In the genomic region with DNA sequence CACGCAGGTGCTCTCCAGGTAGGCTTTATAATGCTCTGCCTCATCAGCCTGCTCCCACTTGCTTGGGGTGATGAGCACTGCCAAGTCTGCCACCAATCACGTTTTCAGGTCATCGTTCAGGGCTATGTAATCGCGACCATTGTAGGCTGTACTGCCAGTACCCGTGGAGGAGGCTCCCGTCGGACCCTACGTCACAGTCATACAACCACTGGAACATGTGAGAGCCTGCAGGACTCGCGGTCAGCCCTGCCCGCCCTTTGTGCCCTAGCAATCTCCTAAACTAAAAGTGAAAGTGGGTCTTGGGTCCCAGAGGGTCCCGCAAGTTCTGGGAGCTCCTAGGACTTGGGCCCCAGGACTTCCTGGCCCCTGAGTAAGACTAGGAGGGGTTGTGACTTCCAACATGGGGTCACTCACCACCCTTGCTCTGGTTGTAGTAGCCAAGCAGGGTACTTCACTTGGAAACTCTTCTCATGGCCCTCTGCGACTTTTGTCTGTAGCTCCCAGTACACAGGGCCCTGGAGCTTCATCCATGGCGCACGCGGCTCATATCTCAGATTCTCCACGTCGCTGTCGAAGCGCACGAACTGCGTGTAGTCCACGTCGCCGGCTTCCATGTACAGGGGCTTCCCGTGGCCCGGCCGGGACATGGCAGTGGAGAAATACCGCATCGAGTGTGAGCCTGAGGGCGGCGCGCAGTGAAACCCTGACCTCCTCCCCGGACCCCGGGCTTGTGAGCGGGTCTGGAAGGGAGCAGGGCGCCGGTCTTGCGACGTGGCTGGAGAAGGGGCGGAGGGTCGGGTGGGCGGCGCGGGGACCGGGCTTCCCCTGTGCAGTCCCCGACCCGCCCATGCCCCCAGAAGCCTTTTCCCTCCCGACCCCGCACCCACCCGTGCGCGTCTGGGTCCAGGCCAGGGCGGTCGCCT, we compare ENCODE assay signal across 9 mouse cellular contexts. TPM values are rescaled to one million over a fixed set of nuclear protein-coding genes. Genes with fewer than 3 reads are reported as not detected.
A peak's percentile ranks its signal among the peaks of the same experiment; 100 is the strongest.
DNase-seq lines count a peak whose midpoint lies in the region; ATAC-seq and TF ChIP-seq lines count a peak whose summit lies in the region.
"Had no signal": no experiment of that assay in that cellular context is flagged by ENCODE, and none has a peak within 500 bp of the region (broad histone marks: within the 10 kb centered on the region; RNA-seq: fewer than 3 reads in every experiment).

No protein-coding gene starts in this region.

- no peak overlapping the region for H3K27ac ChIP-seq in heart, embryonic 15.5 days
- no peak overlapping the region for H3K27ac ChIP-seq in bone marrow, adult 2 months (ENCODE audit: control insufficient read depth, insufficient read depth, low read depth, low read length, poor library complexity)
- H3K27ac ChIP-seq in intestine, embryonic 14.5 days (ENCODE audit: low read depth): no peak overlapping the region
- no peak overlapping the region for H3K27ac ChIP-seq in midbrain, embryonic 16.5 days (ENCODE audit: low read length)

- H3K27me3 ChIP-seq in heart, embryonic 15.5 days: peaks cover 85% of the 10 kb centered on the region
- peaks cover 74% of the 10 kb centered on the region for H3K27me3 ChIP-seq in intestine, embryonic 14.5 days (replicated peaks; ENCODE audit: control insufficient read depth, insufficient read depth, low read length)
- peaks cover 59% of the 10 kb centered on the region for H3K27me3 ChIP-seq in midbrain, embryonic 16.5 days (ENCODE audit: control insufficient read depth, insufficient read depth, low read depth, low read length)

- H3K9ac ChIP-seq in heart, embryonic 15.5 days: no peak overlapping the region
- H3K9ac ChIP-seq in intestine, embryonic 14.5 days (ENCODE audit: low read length): no peak overlapping the region
- H3K9ac ChIP-seq in midbrain, embryonic 16.5 days (ENCODE audit: low read depth, low read length): no peak overlapping the region

- peak overlapping the region; percentile 35 for H3K4me3 ChIP-seq in heart, embryonic 15.5 days
- H3K4me3 ChIP-seq in bone marrow, adult 2 months (replicated peaks; ENCODE audit: control insufficient read depth, low read depth, low read length): peak overlapping the region; percentile 20
- no peak overlapping the region for H3K4me3 ChIP-seq in intestine, embryonic 14.5 days (ENCODE audit: low read depth, low read length)
- H3K4me3 ChIP-seq in midbrain, embryonic 16.5 days (ENCODE audit: low read depth, low read length): peak overlapping the region; percentile 1; the same call in 1 of the 2 replicates

- H3K4me1 ChIP-seq in heart, embryonic 15.5 days (replicated peaks): peaks cover 12% of the 10 kb centered on the region
- H3K4me1 ChIP-seq in bone marrow, adult 2 months (ENCODE audit: control insufficient read depth, insufficient read depth, low read length): no peaks in the 10 kb centered on the region
- 0 out of 2 replicates have a peak, but pooled peaks cover 3% of the 10 kb centered on the region for H3K4me1 ChIP-seq in intestine, embryonic 14.5 days (replicated peaks; ENCODE audit: control insufficient read depth, insufficient read depth, low read length)
- H3K4me1 ChIP-seq in midbrain, embryonic 16.5 days (ENCODE audit: control insufficient read depth, insufficient read depth, low read length): peaks cover 3% of the 10 kb centered on the region; the same call in 1 of the 2 replicates

- DNase-seq in heart, postnatal 25 days (ENCODE audit: low spot score): no peak
- DNase-seq in intestine, embryonic 14.5 days (ENCODE audit: low spot score): peak; percentile 62
- DNase-seq in cerebellum, postnatal 4 days (ENCODE audit: low spot score in 2 of 2): no peak
- no peak for DNase-seq in left cerebral cortex, postnatal 25 days (ENCODE audit: low spot score in 2 of 2)

- intact Hi-C loops in heart, postnatal 25 days (cut with DNase I): no loop called here
- intact Hi-C loops in left cerebral cortex, postnatal 25 days (cut with DNase I): no loop called here

- no peaks in the 10 kb centered on the region for H3K9me3 ChIP-seq in heart, embryonic 15.5 days (replicated peaks)
- no peaks in the 10 kb centered on the region for H3K9me3 ChIP-seq in intestine, embryonic 14.5 days (ENCODE audit: control insufficient read depth, low read length)
- H3K9me3 ChIP-seq in midbrain, embryonic 16.5 days (replicated peaks; ENCODE audit: control insufficient read depth, low read length, poor library complexity, severe bottlenecking): no peaks in the 10 kb centered on the region

- TF ChIP-seq CTCF in bone marrow, adult 2 months (IDR thresholded peaks at IDR 0.05; ENCODE audit: control insufficient read depth, insufficient read depth, low read length): no peak

- no peak for ATAC-seq in heart, embryonic 15.5 days (replicated peaks; ENCODE audit: insufficient number of reproducible peaks, insufficient read depth, low FRiP score, low read depth)
- ATAC-seq in intestine, embryonic 14.5 days (replicated peaks; ENCODE audit: low FRiP score, low TSS enrichment, low read depth): no peak
- ATAC-seq in midbrain, embryonic 16.5 days: no peak
- no peak for ATAC-seq in activated CD4-positive, CD25-positive, alpha-beta regulatory T cell, adult 4 months

- H3K36me3 ChIP-seq in heart, embryonic 15.5 days: no peaks in the 10 kb centered on the region
- no peaks in the 10 kb centered on the region for H3K36me3 ChIP-seq in intestine, embryonic 14.5 days (ENCODE audit: control insufficient read depth, insufficient read depth, low read length)
- H3K36me3 ChIP-seq in midbrain, embryonic 16.5 days (ENCODE audit: control insufficient read depth, insufficient read depth, low read length): no peaks in the 10 kb centered on the region

- peak overlapping the region; percentile 56 for H3K4me2 ChIP-seq in heart, embryonic 15.5 days
- no peak overlapping the region for H3K4me2 ChIP-seq in intestine, embryonic 14.5 days (ENCODE audit: low read length)
- H3K4me2 ChIP-seq in midbrain, embryonic 16.5 days (ENCODE audit: low read length): peak overlapping the region; percentile 27; the same call in 1 of the 2 replicates

- 2% methylated on average over 51 of the region's 56 CpGs for WGBS in heart, embryonic 15.5 days
- 2% methylated on average over 56 of the region's 56 CpGs for WGBS in bone marrow, adult 2 months
- WGBS in intestine, embryonic 14.5 days: 2% methylated on average over 56 of the region's 56 CpGs
- 1% methylated on average over 55 of the region's 56 CpGs for WGBS in midbrain, embryonic 16.5 days

- no peak for TF ChIP-seq POLR2A in bone marrow, adult 2 months (IDR thresholded peaks at IDR 0.05; ENCODE audit: borderline replicate concordance, control insufficient read depth, low read depth, low read length)

RNA-seq across cellular contexts. Expression of a gene that starts 6.9 kb away (rescaled TPM):
- polyA plus RNA-seq in heart, embryonic 15.5 days (2015; fragmentation: Nextera tagmentation; extraction: Ambion mirVana): 0.84 and 1.8 TPM in 2 replicates
- not detected for total RNA-seq in heart, postnatal 25 days (2021)
- 3.0 TPM in 1 of 2 replicates, not detected in the other for polyA plus RNA-seq in bone marrow, adult 2 months (2011; ENCODE audit: insufficient read depth, insufficient read length, low replicate concordance, missing spikeins)
- 0.13 TPM in 1 of 2 replicates, not detected in the other for polyA plus RNA-seq in intestine, embryonic 14.5 days (2014; fragmentation: Nextera tagmentation; extraction: Ambion mirVana)
- not detected in 2 replicates for polyA plus RNA-seq in midbrain, embryonic 16.5 days (2015; fragmentation: Nextera tagmentation; extraction: Ambion mirVana)
- polyA plus RNA-seq in activated CD4-positive, CD25-positive, alpha-beta regulatory T cell, adult 4 months (2017; shearing (Covaris generic)): 1 to 10 TPM; 1.3 to 5.2 TPM
- total RNA-seq in left cerebral cortex, postnatal 25 days (2021): not detected
- total RNA-seq: MEL had no signal

RNA-seq across cellular contexts. Expression of a gene that starts 28.7 kb away (rescaled TPM):
- polyA plus RNA-seq in heart, embryonic 15.5 days (2015; fragmentation: Nextera tagmentation; extraction: Ambion mirVana): 0.36 TPM in 1 of 2 replicates, not detected in the other
- total RNA-seq in heart, postnatal 25 days (2021): not detected
- 0.80 TPM in 1 of 2 replicates, not detected in the other for polyA plus RNA-seq in bone marrow, adult 2 months (2011; ENCODE audit: insufficient read depth, insufficient read length, low replicate concordance, missing spikeins)
- polyA plus RNA-seq in intestine, embryonic 14.5 days (2014; fragmentation: Nextera tagmentation; extraction: Ambion mirVana): 7.9 and 8.2 TPM in 2 replicates
- not detected in 2 replicates for polyA plus RNA-seq in midbrain, embryonic 16.5 days (2015; fragmentation: Nextera tagmentation; extraction: Ambion mirVana)
- polyA plus RNA-seq in activated CD4-positive, CD25-positive, alpha-beta regulatory T cell, adult 4 months (2017; shearing (Covaris generic)): 1 to 10 TPM in 1 of 2 experiments, not detected in 1; 5.7 TPM
- total RNA-seq in left cerebral cortex, postnatal 25 days (2021): not detected
- total RNA-seq: MEL had no signal

RNA-seq across cellular contexts. Expression of a gene that starts 32.2 kb away (rescaled TPM):
- polyA plus RNA-seq in heart, embryonic 15.5 days (2015; fragmentation: Nextera tagmentation; extraction: Ambion mirVana): not detected in 2 replicates
- not detected for total RNA-seq in heart, postnatal 25 days (2021)
- not detected in 2 replicates for polyA plus RNA-seq in bone marrow, adult 2 months (2011; ENCODE audit: insufficient read depth, insufficient read length, low replicate concordance, missing spikeins)
- polyA plus RNA-seq in intestine, embryonic 14.5 days (2014; fragmentation: Nextera tagmentation; extraction: Ambion mirVana): not detected in 2 replicates
- not detected in 2 replicates for polyA plus RNA-seq in midbrain, embryonic 16.5 days (2015; fragmentation: Nextera tagmentation; extraction: Ambion mirVana)
- not detected for polyA plus RNA-seq in activated CD4-positive, CD25-positive, alpha-beta regulatory T cell, adult 4 months (2017; shearing (Covaris generic))
- total RNA-seq in left cerebral cortex, postnatal 25 days (2021): not detected
- total RNA-seq: MEL had no signal

RNA-seq across cellular contexts. Expression of a gene that starts 39.9 kb away (rescaled TPM):
- polyA plus RNA-seq in heart, embryonic 15.5 days (2015; fragmentation: Nextera tagmentation; extraction: Ambion mirVana): not detected in 2 replicates
- total RNA-seq in heart, postnatal 25 days (2021): not detected
- 1.2 TPM in 1 of 2 replicates, not detected in the other for polyA plus RNA-seq in bone marrow, adult 2 months (2011; ENCODE audit: insufficient read depth, insufficient read length, low replicate concordance, missing spikeins)
- polyA plus RNA-seq in intestine, embryonic 14.5 days (2014; fragmentation: Nextera tagmentation; extraction: Ambion mirVana): not detected in 2 replicates
- polyA plus RNA-seq in midbrain, embryonic 16.5 days (2015; fragmentation: Nextera tagmentation; extraction: Ambion mirVana): not detected in 2 replicates
- polyA plus RNA-seq in activated CD4-positive, CD25-positive, alpha-beta regulatory T cell, adult 4 months (2017; shearing (Covaris generic)): 1 to 10 TPM in 1 of 2 experiments, under 1 TPM in 1; 0.70 to 4.4 TPM
- not detected for total RNA-seq in left cerebral cortex, postnatal 25 days (2021)
- total RNA-seq: MEL had no signal
